Mouse (Mus musculus): Measurements from ENCODE around the gene Trhr2.

- TF ChIP-seq CTCF (IDR thresholded peaks at IDR 0.05; ENCODE audit: extremely low read depth, insufficient read length, insufficient replicate concordance, low read depth, low read length), result peak; percentile 95
- TF ChIP-seq POLR2A (IDR thresholded peaks at IDR 0.05; ENCODE audit: low read depth, low read length), result no peak
Observed at GRCm38 (mm10) chr8:122332753-122333506, 27.6 kb downstream of the Trhr2 start.
